Mouse (Mus musculus): ENCODE measurements around the gene Ccdc190.

The Ccdc190 gene

GRCm38 (mm10) chr1:169932122-169932746, 3.8 kb downstream of the Ccdc190 start:
- in situ Hi-C loops (cut with MboI, MseI) = no loop called here

GRCm38 (mm10) chr1:169934005-169934725, 5.7 kb downstream of the Ccdc190 start:
- in situ Hi-C loops (cut with MboI, MseI) = no loop called here

GRCm38 (mm10) chr1:169939345-169939744, 10.9 kb downstream of the Ccdc190 start:
- in situ Hi-C loops (cut with MboI, MseI) = loop anchor here (5.0 kb wide), 1 partner anchor 407 kb away; the partner anchor contains the start of gene Nuf2

- in situ Hi-C loops (cut with MboI, MseI) = no loop called here
Measured at GRCm38 (mm10) chr1:169946004-169946403, 17.6 kb downstream of the Ccdc190 start.

- in situ Hi-C loops (cut with MboI, MseI) = no loop called here
Measured at GRCm38 (mm10) chr1:169947654-169948053, 19.2 kb downstream of the Ccdc190 start.

GRCm38 (mm10) chr1:169948280-169948679, 19.8 kb downstream of the Ccdc190 start:
- in situ Hi-C loops (cut with MboI, MseI) = no loop called here

- in situ Hi-C loops (cut with MboI, MseI) = no loop called here
Measured at GRCm38 (mm10) chr1:169948866-169949265, 20.4 kb downstream of the Ccdc190 start.

GRCm38 (mm10) chr1:169949981-169950380, 21.5 kb downstream of the Ccdc190 start:
- in situ Hi-C loops (cut with MboI, MseI) = loop anchor here (5.0 to 10.0 kb wide), 2 partner anchors 192 to 1255 kb away; no protein-coding TSS in a partner anchor

- in situ Hi-C loops (cut with MboI, MseI) = loop anchor here (5.0 to 10.0 kb wide), 2 partner anchors 192 to 1254 kb away; no protein-coding TSS in a partner anchor
Measured at GRCm38 (mm10) chr1:169950651-169951050, 22.2 kb downstream of the Ccdc190 start.

- in situ Hi-C loops (cut with MboI, MseI) = loop anchor here (5.0 to 10.0 kb wide), 2 partner anchors 191 to 1253 kb away; no protein-coding TSS in a partner anchor
Measured at GRCm38 (mm10) chr1:169951561-169951960, 23.1 kb downstream of the Ccdc190 start.

- in situ Hi-C loops (cut with MboI, MseI) = loop anchor here (5.0 to 10.0 kb wide), 2 partner anchors 190 to 1252 kb away; no protein-coding TSS in a partner anchor
Measured at GRCm38 (mm10) chr1:169952636-169953035, 24.2 kb downstream of the Ccdc190 start.

GRCm38 (mm10) chr1:169953106-169953505, 24.7 kb downstream of the Ccdc190 start:
- in situ Hi-C loops (cut with MboI, MseI) = loop anchor here (5.0 to 10.0 kb wide), 2 partner anchors 189 to 1252 kb away; no protein-coding TSS in a partner anchor

- in situ Hi-C loops (cut with MboI, MseI) = no loop called here
Measured at GRCm38 (mm10) chr1:169968792-169969515, 40.5 kb downstream of the Ccdc190 start, which contains the start of gene Hsd17b7. Gene Hsd17b7 (minus strand): TSS chr1:169969241.

- in situ Hi-C loops (cut with MboI, MseI) = no loop called here
Measured at GRCm38 (mm10) chr1:169969516-169969886, 41.1 kb downstream of the Ccdc190 start.

GRCm38 (mm10) chr1:169970936-169971335, 42.5 kb downstream of the Ccdc190 start:
- in situ Hi-C loops (cut with MboI, MseI) = no loop called here

GRCm38 (mm10) chr1:169971998-169972397, 43.5 kb downstream of the Ccdc190 start:
- in situ Hi-C loops (cut with MboI, MseI) = no loop called here

GRCm38 (mm10) chr1:169977621-169978020, 49.2 kb downstream of the Ccdc190 start:
- in situ Hi-C loops (cut with MboI, MseI) = no loop called here

Measured in regulatory T cell (primary cell).